Mouse (Mus musculus): ENCODE data around the gene Actl11. TPM values are rescaled to one million over a fixed set of nuclear protein-coding genes. Genes with fewer than 3 reads are reported as not detected.

Actl11 gene
- polyA plus RNA-seq, 1 experiment from 2014 or later, result not detected

DNA sequence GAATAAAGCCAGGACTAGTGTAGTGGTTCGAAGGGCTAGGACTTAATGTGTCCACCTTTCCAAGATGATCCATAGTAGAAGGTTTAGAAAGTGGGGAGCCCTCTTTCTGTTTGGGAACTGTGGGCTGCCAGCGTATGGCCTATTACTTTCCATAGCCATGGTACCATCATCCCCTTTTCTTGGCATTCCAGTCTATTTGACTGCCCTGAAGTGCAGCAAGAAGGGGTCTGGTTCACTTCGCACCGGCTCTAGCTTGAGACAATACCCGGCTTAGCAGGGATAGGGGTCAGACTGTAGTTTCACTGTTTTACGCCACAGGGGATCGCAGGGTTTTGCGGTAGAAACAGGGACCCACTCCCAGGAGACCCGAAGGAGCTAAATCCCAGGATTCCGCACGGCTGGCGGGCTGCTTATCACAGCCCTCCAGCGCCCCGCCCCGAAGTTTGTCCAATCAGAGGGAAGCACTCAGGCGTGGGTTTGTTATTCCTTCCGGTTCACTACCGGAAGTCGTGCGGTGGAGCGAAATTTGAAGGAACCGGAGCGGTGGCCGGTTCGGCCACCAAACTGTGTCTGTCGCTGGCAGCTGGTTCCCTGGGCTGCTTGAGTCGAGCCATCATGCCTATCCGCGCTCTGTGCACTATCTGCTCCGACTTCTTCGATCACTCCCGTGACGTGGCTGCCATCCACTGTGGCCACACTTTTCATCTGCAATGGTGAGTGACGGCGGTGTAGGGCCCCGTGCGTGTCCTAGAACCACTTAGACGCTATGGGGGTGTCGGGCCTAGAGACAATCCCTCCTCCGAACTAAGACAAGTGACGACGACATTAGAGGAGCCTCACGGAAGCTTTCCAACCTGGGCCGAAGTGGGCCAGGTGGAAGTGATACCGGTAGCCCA, 22.4 kb downstream of the Actl11 start:
- H3K36me3 ChIP-seq, result no peaks in the 10 kb centered on the region
- WGBS, result 14% methylated on average over 45 of the region's 45 CpGs
- H3K27ac ChIP-seq, result peak overlapping the region; percentile 85
- no peaks in the 10 kb centered on the region for H3K27me3 ChIP-seq
- no peaks in the 10 kb centered on the region for H3K9me3 ChIP-seq
- peaks cover 16% of the 10 kb centered on the region for H3K4me1 ChIP-seq (replicated peaks)
- ATAC-seq, result peak; percentile 97
- peak overlapping the region; percentile 73 for H3K9ac ChIP-seq (replicated peaks)
- peak overlapping the region; percentile 86 for H3K4me2 ChIP-seq (replicated peaks)
- H3K4me3 ChIP-seq (replicated peaks), result peak overlapping the region; percentile 64

DNA sequence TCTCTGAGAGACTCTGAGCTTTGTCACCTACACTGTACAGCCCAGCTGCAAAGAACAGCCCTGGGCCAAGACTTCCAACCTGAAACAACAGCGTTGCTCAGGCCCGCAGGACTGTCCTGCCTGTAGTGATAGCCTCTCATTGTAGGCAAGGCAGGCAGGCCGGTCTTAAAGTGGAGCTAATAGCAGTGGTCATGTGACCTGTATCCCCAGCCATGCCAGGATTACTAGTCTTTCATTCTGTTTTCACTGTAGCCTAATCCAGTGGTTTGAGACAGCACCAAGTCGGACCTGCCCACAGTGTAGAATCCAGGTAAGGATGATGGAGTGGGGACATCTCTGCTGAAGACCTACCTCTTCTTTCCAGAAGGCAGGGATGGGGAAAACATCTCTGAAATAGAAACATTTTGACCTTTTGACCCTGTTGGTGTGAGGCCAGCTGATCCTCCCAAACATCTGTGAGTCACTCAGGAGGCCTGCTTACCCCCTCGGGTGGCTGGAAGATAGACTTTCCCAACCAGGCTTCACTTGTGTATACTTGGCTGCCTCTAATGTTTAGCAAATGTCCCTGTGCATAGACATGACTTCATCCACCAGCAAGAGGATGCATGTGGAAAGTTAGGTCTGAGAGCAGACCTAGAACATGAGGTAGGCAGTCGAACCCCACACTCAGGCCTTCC, 27.5 kb downstream of the Actl11 start:
- H3K9me3 ChIP-seq, result no peaks in the 10 kb centered on the region
- H3K36me3 ChIP-seq, result peaks cover 8% of the 10 kb centered on the region; the same call in 1 of the 2 replicates
- no peaks in the 10 kb centered on the region for H3K27me3 ChIP-seq
- 83% methylated on average over 6 of the region's 6 CpGs for WGBS
- H3K9ac ChIP-seq (replicated peaks), result no peak overlapping the region
- no peak overlapping the region for H3K27ac ChIP-seq
- H3K4me1 ChIP-seq (replicated peaks), result peaks cover 22% of the 10 kb centered on the region
- H3K4me3 ChIP-seq (replicated peaks), result no peak overlapping the region
- no peak overlapping the region for H3K4me2 ChIP-seq (replicated peaks)
- ATAC-seq, result no peak

DNA sequence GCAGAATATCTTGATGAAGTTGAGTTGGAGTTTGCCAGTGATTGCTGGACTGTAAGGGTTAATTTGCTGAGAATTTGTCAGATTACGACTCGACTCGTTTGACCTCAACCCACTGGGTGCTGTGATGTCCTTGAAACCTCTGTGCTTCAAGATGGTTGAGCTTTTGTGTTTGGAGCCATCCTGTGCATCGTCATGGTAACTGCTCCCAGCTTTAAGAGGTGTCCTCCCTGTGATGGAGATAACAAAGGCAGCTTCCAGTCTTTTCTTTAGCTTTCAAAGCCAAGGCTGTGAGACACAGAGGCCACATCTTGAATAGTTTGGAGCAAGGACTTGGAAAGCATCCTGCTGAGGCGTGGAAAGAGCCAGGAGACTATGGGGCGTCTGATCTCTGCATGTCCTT, 28.9 kb downstream of the Actl11 start:
- Histone ChIP-seq H3K9me3 (no peaks in the 10 kb centered on the region), H3K4me1 (replicated peaks) (peaks cover 24% of the 10 kb centered on the region), H3K4me3 (replicated peaks) (no peak overlapping the region), H3K36me3 (peaks cover 9% of the 10 kb centered on the region; the same call in 1 of the 2 replicates), H3K4me2 (replicated peaks) (no peak overlapping the region), H3K27me3 (no peaks in the 10 kb centered on the region), H3K27ac (no peak overlapping the region), H3K9ac (replicated peaks) (no peak overlapping the region)
- no peak for ATAC-seq
- 21% methylated on average over 6 of the region's 6 CpGs for WGBS

DNA sequence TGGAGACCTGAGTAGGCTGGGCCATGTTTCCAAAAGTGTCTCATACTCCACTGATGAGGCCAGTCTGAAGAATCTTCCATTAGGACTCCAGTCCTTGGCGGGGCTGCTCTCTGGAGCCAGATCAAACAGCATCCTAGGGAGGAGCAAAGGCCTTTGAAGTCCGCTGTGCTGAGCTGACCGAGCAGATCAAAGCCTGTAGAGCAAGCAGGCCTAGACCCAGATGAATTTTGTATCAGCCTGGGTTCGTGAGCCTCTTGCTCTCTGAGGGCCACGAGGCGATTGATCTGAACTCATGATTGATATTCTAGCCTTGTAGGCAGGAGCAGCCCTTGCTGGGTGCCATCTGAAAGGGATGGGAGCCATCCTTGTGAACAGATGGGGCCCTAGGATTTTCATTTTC, 31.6 kb downstream of the Actl11 start:
- ATAC-seq, result 0 out of 2 replicates have a peak, but pooled peaks have one; percentile 24
- Histone ChIP-seq H3K9ac (replicated peaks) (no peak overlapping the region; the same call in 1 of the 2 replicates), H3K4me3 (replicated peaks) (no peak overlapping the region), H3K9me3 (no peaks in the 10 kb centered on the region), H3K4me1 (replicated peaks) (peaks cover 26% of the 10 kb centered on the region), H3K27me3 (no peaks in the 10 kb centered on the region), H3K27ac (peak overlapping the region; percentile 83; the same call in 1 of the 2 replicates), H3K4me2 (replicated peaks) (no peak overlapping the region), H3K36me3 (peaks cover 11% of the 10 kb centered on the region; the same call in 1 of the 2 replicates)
- WGBS, result 56% methylated on average over 6 of the region's 6 CpGs

- peaks cover 11% of the 10 kb centered on the region; the same call in 1 of the 2 replicates for H3K36me3 ChIP-seq
- no peak overlapping the region for H3K4me3 ChIP-seq (replicated peaks)
- H3K27ac ChIP-seq, result peak overlapping the region; percentile 83
- no peak for ATAC-seq
- H3K4me1 ChIP-seq (replicated peaks), result peaks cover 26% of the 10 kb centered on the region
- H3K27me3 ChIP-seq, result no peaks in the 10 kb centered on the region
- H3K4me2 ChIP-seq (replicated peaks), result peak overlapping the region; percentile 36
- H3K9me3 ChIP-seq, result no peaks in the 10 kb centered on the region
- peak overlapping the region; percentile 24; the same call in 1 of the 2 replicates for H3K9ac ChIP-seq (replicated peaks)
- WGBS, result 70% methylated on average over 4 of the region's 4 CpGs
These were observed 32.7 kb downstream of the Actl11 start for GRCm38 (mm10) chr9:107960928-107961327.

DNA sequence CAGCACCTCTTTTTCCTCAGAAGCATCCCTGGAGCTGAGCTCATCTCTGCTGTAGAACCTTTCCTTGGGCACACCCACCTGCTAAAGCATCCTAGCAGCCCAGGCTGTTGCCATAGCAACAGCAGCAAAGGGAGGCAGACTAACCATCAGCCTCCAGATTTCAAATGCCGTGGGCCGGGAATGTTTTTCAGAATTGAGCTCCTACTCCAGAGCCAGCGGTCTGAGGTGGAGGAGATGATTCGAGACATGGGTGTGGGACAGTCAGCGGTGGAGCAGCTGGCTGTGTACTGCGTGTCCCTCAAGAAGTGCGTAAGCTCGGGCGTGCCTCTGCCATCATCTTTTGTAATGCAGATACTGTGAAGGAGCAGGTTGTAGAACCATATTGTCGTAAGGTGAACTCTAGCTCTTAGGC, 33.1 kb downstream of the Actl11 start:
- Histone ChIP-seq H3K27ac (peak overlapping the region; percentile 83), H3K36me3 (peaks cover 11% of the 10 kb centered on the region; the same call in 1 of the 2 replicates), H3K4me1 (replicated peaks) (peaks cover 26% of the 10 kb centered on the region), H3K4me3 (replicated peaks) (no peak overlapping the region), H3K9ac (replicated peaks) (peak overlapping the region; percentile 24; the same call in 1 of the 2 replicates), H3K4me2 (replicated peaks) (peak overlapping the region; percentile 36), H3K9me3 (no peaks in the 10 kb centered on the region), H3K27me3 (no peaks in the 10 kb centered on the region)
- WGBS, result 65% methylated on average over 10 of the region's 10 CpGs
- ATAC-seq, result peak; percentile 59

DNA sequence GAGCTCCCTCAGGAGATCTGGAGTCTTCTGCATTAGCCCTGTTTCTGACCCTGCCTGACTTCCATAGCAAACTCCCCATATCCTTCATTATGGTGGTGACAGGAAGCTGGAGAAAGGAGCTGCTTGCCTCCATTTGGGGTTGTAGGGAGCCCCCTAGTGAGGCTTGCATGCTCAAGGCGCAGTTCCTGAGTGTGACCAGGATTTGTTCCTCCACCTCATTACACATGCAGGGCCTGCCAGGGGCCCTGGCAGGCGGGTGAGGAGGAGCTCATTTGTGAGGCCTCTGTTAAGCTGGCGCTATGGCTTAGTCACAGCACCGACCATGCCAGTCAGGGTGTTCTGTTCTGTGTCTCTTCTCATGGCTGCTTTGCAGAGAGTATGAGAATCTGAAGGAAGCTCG, 33.6 kb downstream of the Actl11 start:
- H3K9ac ChIP-seq (replicated peaks), result peak overlapping the region; percentile 24; the same call in 1 of the 2 replicates
- peak overlapping the region; percentile 36 for H3K4me2 ChIP-seq (replicated peaks)
- no peak overlapping the region for H3K4me3 ChIP-seq (replicated peaks)
- WGBS, result 40% methylated on average over 5 of the region's 5 CpGs
- peaks cover 11% of the 10 kb centered on the region; the same call in 1 of the 2 replicates for H3K36me3 ChIP-seq
- H3K27ac ChIP-seq, result peak overlapping the region; percentile 83
- ATAC-seq, result 0 out of 2 replicates have a peak, but pooled peaks have one; percentile 21
- H3K27me3 ChIP-seq, result no peaks in the 10 kb centered on the region
- H3K9me3 ChIP-seq, result no peaks in the 10 kb centered on the region
- peaks cover 26% of the 10 kb centered on the region for H3K4me1 ChIP-seq (replicated peaks)

GRCm38 (mm10) chr9:107962916-107963315, 34.6 kb downstream of the Actl11 start:
- WGBS, result 92% methylated on average over 9 of the region's 9 CpGs
- H3K9ac ChIP-seq (replicated peaks), result no peak overlapping the region
- no peak overlapping the region for H3K4me3 ChIP-seq (replicated peaks)
- H3K27ac ChIP-seq, result no peak overlapping the region
- no peaks in the 10 kb centered on the region for H3K9me3 ChIP-seq
- peaks cover 23% of the 10 kb centered on the region for H3K4me1 ChIP-seq (replicated peaks)
- ATAC-seq, result no peak
- H3K27me3 ChIP-seq, result no peaks in the 10 kb centered on the region
- no peak overlapping the region for H3K4me2 ChIP-seq (replicated peaks)
- H3K36me3 ChIP-seq, result peaks cover 11% of the 10 kb centered on the region; the same call in 1 of the 2 replicates

DNA sequence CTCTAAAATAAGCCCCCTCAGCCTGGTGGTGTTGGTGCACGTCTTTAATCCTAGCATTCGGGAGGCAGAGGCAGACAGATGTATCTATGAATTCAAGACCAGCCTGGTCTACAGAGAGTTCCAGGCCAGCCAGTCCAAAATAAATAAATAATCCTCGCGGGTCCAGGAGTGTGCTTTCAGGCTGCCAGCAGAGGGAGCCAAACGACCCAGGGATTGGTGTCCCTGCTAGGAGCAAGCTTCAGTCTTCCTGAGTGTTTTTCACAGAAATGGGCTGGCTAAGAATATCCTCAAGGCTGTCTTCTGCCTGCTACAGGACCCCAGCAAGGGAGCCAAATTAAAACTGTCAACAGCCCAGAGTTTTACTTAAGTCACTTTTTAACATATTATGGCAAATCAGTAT, 35.4 kb downstream of the Actl11 start:
- H3K4me3 ChIP-seq (replicated peaks), result no peak overlapping the region
- H3K27ac ChIP-seq, result no peak overlapping the region
- H3K4me1 ChIP-seq (replicated peaks), result peaks cover 23% of the 10 kb centered on the region
- 28% methylated on average over 5 of the region's 5 CpGs for WGBS
- H3K9ac ChIP-seq (replicated peaks), result no peak overlapping the region
- H3K9me3 ChIP-seq, result no peaks in the 10 kb centered on the region
- H3K36me3 ChIP-seq, result peaks cover 14% of the 10 kb centered on the region
- no peak overlapping the region for H3K4me2 ChIP-seq (replicated peaks)
- no peaks in the 10 kb centered on the region for H3K27me3 ChIP-seq
- peak; percentile 49; the same call in 1 of the 2 replicates for ATAC-seq

DNA sequence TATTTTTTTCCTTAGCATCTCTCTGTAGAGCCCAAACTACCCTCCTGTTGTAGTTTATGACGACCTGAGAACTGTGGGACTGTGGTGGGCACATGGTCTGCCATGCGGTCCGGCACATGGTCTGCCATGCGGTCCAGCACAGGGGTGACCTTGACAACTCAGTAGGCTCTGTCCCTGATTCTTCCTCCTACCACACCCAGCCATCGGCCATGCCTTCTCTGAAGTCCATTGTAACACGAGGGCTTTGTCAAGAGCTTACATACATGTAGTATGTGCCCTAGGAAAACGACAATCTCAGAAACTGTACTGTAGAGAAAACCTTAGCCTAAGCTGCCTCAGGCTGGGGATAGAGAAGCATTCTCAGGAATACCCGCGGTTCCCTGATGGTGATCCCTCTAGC, 36.4 kb downstream of the Actl11 start:
- H3K4me3 ChIP-seq (replicated peaks), result no peak overlapping the region
- H3K4me2 ChIP-seq (replicated peaks), result no peak overlapping the region
- no peaks in the 10 kb centered on the region for H3K9me3 ChIP-seq
- WGBS, result 93% methylated on average over 9 of the region's 9 CpGs
- H3K36me3 ChIP-seq, result peaks cover 17% of the 10 kb centered on the region
- ATAC-seq, result no peak
- no peaks in the 10 kb centered on the region for H3K27me3 ChIP-seq
- H3K4me1 ChIP-seq (replicated peaks), result peaks cover 23% of the 10 kb centered on the region
- H3K9ac ChIP-seq (replicated peaks), result no peak overlapping the region
- H3K27ac ChIP-seq, result no peak overlapping the region

DNA sequence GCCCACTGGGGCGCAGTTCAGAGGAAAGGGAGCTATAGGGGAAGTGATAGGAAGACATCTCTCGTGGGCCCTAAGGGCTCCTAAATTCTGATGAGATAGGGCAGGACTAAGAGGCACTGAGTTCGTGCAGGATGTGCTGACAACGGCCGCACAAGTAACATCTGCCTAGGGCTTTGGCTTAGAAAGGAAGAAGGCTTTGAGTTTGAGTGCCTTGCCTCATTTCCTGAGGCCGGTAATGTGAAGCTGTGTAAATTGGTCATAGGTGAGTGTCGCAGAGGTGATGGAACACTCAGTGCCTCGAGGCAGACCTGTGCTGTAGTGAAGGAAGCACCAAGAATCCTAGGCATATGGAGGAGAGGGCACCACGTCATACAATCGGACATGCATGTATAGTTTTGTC, 38.4 kb downstream of the Actl11 start:
- H3K9me3 ChIP-seq, result no peaks in the 10 kb centered on the region
- H3K9ac ChIP-seq (replicated peaks), result no peak overlapping the region
- H3K4me2 ChIP-seq (replicated peaks), result no peak overlapping the region
- H3K4me3 ChIP-seq (replicated peaks), result no peak overlapping the region
- H3K36me3 ChIP-seq, result peaks cover 25% of the 10 kb centered on the region
- H3K27ac ChIP-seq, result no peak overlapping the region
- no peak for ATAC-seq
- 93% methylated on average over 10 of the region's 10 CpGs for WGBS
- H3K4me1 ChIP-seq (replicated peaks), result peaks cover 7% of the 10 kb centered on the region
- H3K27me3 ChIP-seq, result no peaks in the 10 kb centered on the region

DNA sequence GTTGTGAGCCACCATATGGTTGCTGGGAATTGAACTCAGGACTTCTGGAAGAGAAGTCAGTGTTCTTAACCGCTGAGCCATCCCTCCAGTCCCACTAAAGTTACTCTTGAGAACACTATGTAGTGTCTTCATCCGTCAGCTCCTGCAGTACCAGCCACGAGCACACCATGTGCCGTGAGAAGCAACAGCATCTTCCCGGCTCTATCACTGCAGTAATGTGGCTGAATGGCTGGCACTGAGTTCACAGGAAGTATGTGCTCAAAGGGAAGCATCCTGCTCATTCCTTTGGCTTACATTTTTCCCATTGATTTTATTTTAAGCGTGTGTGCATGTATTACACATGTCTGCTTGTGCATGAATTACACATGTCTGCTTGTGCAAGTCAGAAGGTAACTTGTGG, 39.2 kb downstream of the Actl11 start:
- Histone ChIP-seq H3K4me1 (replicated peaks) (no peaks in the 10 kb centered on the region), H3K9ac (replicated peaks) (no peak overlapping the region), H3K4me2 (replicated peaks) (no peak overlapping the region), H3K27ac (no peak overlapping the region), H3K9me3 (no peaks in the 10 kb centered on the region), H3K27me3 (no peaks in the 10 kb centered on the region), H3K4me3 (replicated peaks) (no peak overlapping the region), H3K36me3 (peaks cover 22% of the 10 kb centered on the region)
- 87% methylated on average over 6 of the region's 6 CpGs for WGBS
- no peak for ATAC-seq

All from midbrain, embryonic 13.5 days (tissue).